Mouse (Mus musculus): ENCODE results near the gene Tet2. TPM values are rescaled to one million over a fixed set of nuclear protein-coding genes. Genes with fewer than 3 reads are reported as not detected.
"Not testable (repeated sequence)": the region's sequence is repeated elsewhere in the genome, so short reads cannot be mapped to it uniquely, and the experiment has no call there.

Gene Tet2
- total and polyA plus RNA-seq, 3 experiments, result 6.8 to 101 (median 10.9) TPM

GRCm38 (mm10) chr3:133541000-133541399 lies 3.9 kb downstream of the Tet2 start:
- H3K9me3 ChIP-seq (replicated peaks; ENCODE audit: insufficient read depth, low read length), result no peaks in the 10 kb centered on the region
- no peak for DNase-seq (ENCODE audit: low read depth, low spot score)
- peaks cover 35% of the 10 kb centered on the region for H3K79me2 ChIP-seq (ENCODE audit: control insufficient read depth, insufficient read depth, low read length, poor library complexity)
- H3K9ac ChIP-seq (ENCODE audit: control insufficient read depth, low read depth, low read length, poor library complexity, severe bottlenecking), result no peak overlapping the region
- peaks cover 3 to 11% of the 10 kb centered on the region in 2 experiments for H3K36me3 ChIP-seq (ENCODE audit: control insufficient read depth in 1 of 2, insufficient read depth in 2 of 2, low read length in 2 of 2)
- H3K4me3 ChIP-seq (ENCODE audit: control insufficient read depth in 1 of 2, insufficient read depth in 1 of 2, low read depth in 2 of 2, low read length in 2 of 2), result no peak overlapping the region
- peaks cover 8% of the 10 kb centered on the region in 2 experiments for H3K4me1 ChIP-seq (ENCODE audit: control insufficient read depth in 1 of 2, insufficient read depth in 2 of 2, low read length in 2 of 2)
- H3K27me3 ChIP-seq (ENCODE audit: control insufficient read depth in 1 of 2, insufficient read depth in 2 of 2, low read length in 2 of 2), result no peaks in the 10 kb centered on the region
- no peak overlapping the region for H3K27ac ChIP-seq (ENCODE audit: control insufficient read depth, low read depth, low read length)
- TF ChIP-seq SIN3A (IDR thresholded peaks at IDR 0.05; ENCODE audit: low read length), result no peak
- no peak for TF ChIP-seq SMC3 (IDR thresholded peaks at IDR 0.05; ENCODE audit: low read depth, low read length)
- no peak for TF ChIP-seq GATA1 (IDR thresholded peaks at IDR 0.05; ENCODE audit: low read depth, low read length)
- TF ChIP-seq CTCF (IDR thresholded peaks at IDR 0.05 in 2 of 3, conservative IDR thresholded peaks at IDR 0.05 in 1 of 3; ENCODE audit: control insufficient read depth in 1 of 3, insufficient read depth in 1 of 3, low read depth in 2 of 3, low read length in 3 of 3, poor library complexity in 1 of 3, severe bottlenecking in 1 of 3), result no peak

DNA sequence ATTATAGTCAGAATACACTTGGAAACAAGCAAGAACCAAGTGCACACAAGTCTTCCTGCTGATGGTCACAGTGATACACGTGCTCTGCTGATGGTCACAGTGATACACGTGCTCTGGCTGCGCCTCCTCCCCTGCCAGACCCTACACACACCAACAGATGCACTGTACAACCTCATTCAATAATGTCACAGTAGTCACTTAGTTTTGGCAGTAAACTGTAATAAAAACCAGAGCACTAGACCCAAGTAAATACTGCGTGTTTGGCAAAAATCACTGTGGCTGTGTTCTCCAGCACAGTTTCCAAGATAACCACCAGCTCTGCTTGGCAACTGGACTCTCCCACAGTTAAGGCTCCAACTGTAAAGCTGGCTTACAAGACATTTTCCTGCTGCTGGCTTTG lies 4.9 kb downstream of the Tet2 start:
- H3K79me2 ChIP-seq (ENCODE audit: control insufficient read depth, insufficient read depth, low read length, poor library complexity), result peaks cover 35% of the 10 kb centered on the region
- H3K4me1 ChIP-seq (ENCODE audit: control insufficient read depth in 1 of 2, insufficient read depth in 2 of 2, low read length in 2 of 2), result peaks cover 8% of the 10 kb centered on the region in 2 experiments
- no peak for TF ChIP-seq POLR2AphosphoS2 (IDR thresholded peaks at IDR 0.05; ENCODE audit: low read length)
- no peak for TF ChIP-seq POLR2AphosphoS5 (IDR thresholded peaks at IDR 0.05; ENCODE audit: borderline replicate concordance, low read depth, low read length)
- TF ChIP-seq JUND (IDR thresholded peaks at IDR 0.05; ENCODE audit: low read depth, low read length), result no peak

DNA sequence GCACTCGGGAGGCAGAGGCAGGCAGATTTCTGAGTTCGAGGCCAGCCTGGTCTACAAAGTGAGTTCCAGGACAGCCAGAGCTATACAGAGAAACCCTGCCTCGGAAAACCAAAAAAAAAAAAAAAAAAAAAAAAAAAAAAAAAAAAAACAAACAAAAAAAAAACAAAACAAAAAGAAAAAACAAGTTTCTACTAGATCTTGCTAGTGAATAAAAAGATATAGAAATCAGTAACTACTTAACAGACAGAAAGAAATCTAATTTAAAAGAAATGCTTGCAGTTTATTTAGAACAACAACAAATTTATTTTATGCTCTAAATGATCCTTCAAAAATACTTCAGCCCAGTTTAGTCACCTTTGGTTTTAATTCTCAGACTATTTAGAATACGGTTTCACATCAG lies 6.4 kb downstream of the Tet2 start:
- H3K4me1 ChIP-seq (ENCODE audit: control insufficient read depth in 1 of 2, insufficient read depth in 2 of 2, low read length in 2 of 2); H3K27ac ChIP-seq (ENCODE audit: control insufficient read depth, low read depth, low read length); H3K9me3 ChIP-seq (replicated peaks; ENCODE audit: insufficient read depth, low read length); H3K36me3 ChIP-seq (ENCODE audit: control insufficient read depth in 1 of 2, insufficient read depth in 2 of 2, low read length in 2 of 2); H3K9ac ChIP-seq (ENCODE audit: control insufficient read depth, low read depth, low read length, poor library complexity, severe bottlenecking); H3K4me3 ChIP-seq (ENCODE audit: control insufficient read depth in 1 of 2, insufficient read depth in 1 of 2, low read depth in 2 of 2, low read length in 2 of 2); H3K27me3 ChIP-seq (ENCODE audit: control insufficient read depth in 1 of 2, insufficient read depth in 2 of 2, low read length in 2 of 2); DNase-seq (ENCODE audit: low read depth, low spot score): not testable (repeated sequence)
- peaks cover 28% of the 10 kb centered on the region for H3K79me2 ChIP-seq (ENCODE audit: control insufficient read depth, insufficient read depth, low read length, poor library complexity)

More for the DNA sequence above, 4.9 kb downstream of the Tet2 start:
- H3K9me3 ChIP-seq (replicated peaks; ENCODE audit: insufficient read depth, low read length), result no peaks in the 10 kb centered on the region
- peaks cover 3 to 9% of the 10 kb centered on the region in 2 experiments for H3K36me3 ChIP-seq (ENCODE audit: control insufficient read depth in 1 of 2, insufficient read depth in 2 of 2, low read length in 2 of 2)
- no peak overlapping the region for H3K27ac ChIP-seq (ENCODE audit: control insufficient read depth, low read depth, low read length)
- H3K4me3 ChIP-seq (ENCODE audit: control insufficient read depth in 1 of 2, insufficient read depth in 1 of 2, low read depth in 2 of 2, low read length in 2 of 2), result no peak overlapping the region
- no peak for DNase-seq (ENCODE audit: low read depth, low spot score)
- no peak overlapping the region for H3K9ac ChIP-seq (ENCODE audit: control insufficient read depth, low read depth, low read length, poor library complexity, severe bottlenecking)
- H3K27me3 ChIP-seq (ENCODE audit: control insufficient read depth in 1 of 2, insufficient read depth in 2 of 2, low read length in 2 of 2), result no peaks in the 10 kb centered on the region

DNA sequence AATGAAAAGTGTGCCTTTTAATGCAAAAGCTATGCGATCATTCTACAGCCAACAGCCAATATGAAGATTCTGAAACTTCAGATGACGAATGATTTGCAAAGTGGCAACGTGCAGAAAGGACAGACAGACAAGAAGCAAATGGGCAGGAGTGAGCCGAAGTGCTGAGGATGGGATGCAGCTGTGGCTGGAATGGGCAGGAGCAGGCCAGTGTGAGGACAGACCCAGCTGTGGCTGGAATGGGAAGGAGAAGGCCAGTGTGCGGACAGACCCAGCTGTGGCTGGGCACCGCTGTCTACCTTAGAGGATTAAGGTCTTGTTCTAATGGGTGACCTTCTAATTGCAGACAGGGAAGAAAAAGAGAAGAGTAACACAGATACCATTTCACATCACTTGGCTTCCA lies 9.3 kb downstream of the Tet2 start:
- peaks cover 6% of the 10 kb centered on the region in 2 experiments for H3K4me1 ChIP-seq (ENCODE audit: control insufficient read depth in 1 of 2, insufficient read depth in 2 of 2, low read length in 2 of 2)
- no peak overlapping the region for H3K9ac ChIP-seq (ENCODE audit: control insufficient read depth, low read depth, low read length, poor library complexity, severe bottlenecking)
- H3K36me3 ChIP-seq (ENCODE audit: control insufficient read depth in 1 of 2, insufficient read depth in 2 of 2, low read length in 2 of 2), result peaks cover 3 to 11% of the 10 kb centered on the region in 2 experiments
- no peak overlapping the region for H3K4me3 ChIP-seq (ENCODE audit: control insufficient read depth in 1 of 2, insufficient read depth in 1 of 2, low read depth in 2 of 2, low read length in 2 of 2)
- no peak overlapping the region for H3K27ac ChIP-seq (ENCODE audit: control insufficient read depth, low read depth, low read length)
- H3K27me3 ChIP-seq (ENCODE audit: control insufficient read depth in 1 of 2, insufficient read depth in 2 of 2, low read length in 2 of 2), result no peaks in the 10 kb centered on the region
- H3K9me3 ChIP-seq (replicated peaks; ENCODE audit: insufficient read depth, low read length), result no peaks in the 10 kb centered on the region
- peaks cover 16% of the 10 kb centered on the region for H3K79me2 ChIP-seq (ENCODE audit: control insufficient read depth, insufficient read depth, low read length, poor library complexity)
- DNase-seq (ENCODE audit: low read depth, low spot score), result no peak
- no peak for TF ChIP-seq SIN3A (IDR thresholded peaks at IDR 0.05; ENCODE audit: low read length)
- no peak for TF ChIP-seq GATA1 (IDR thresholded peaks at IDR 0.05; ENCODE audit: low read depth, low read length)
- no peak for TF ChIP-seq MYC (IDR thresholded peaks at IDR 0.05; ENCODE audit: low read depth, low read length)
- TF ChIP-seq UBTF (IDR thresholded peaks at IDR 0.05; ENCODE audit: borderline replicate concordance, insufficient read depth, low read depth, low read length), result no peak
- TF ChIP-seq RAD21 (IDR thresholded peaks at IDR 0.05; ENCODE audit: low read depth, low read length), result no peak
- TF ChIP-seq ZMIZ1 (IDR thresholded peaks at IDR 0.05; ENCODE audit: low read depth, low read length), result no peak
- no peak for TF ChIP-seq CHD2 (IDR thresholded peaks at IDR 0.05; ENCODE audit: low read length)
